Mouse (Mus musculus) thymus, postnatal 10 days (tissue): ENCODE measurements around the gene Thy1.
A peak's percentile ranks its signal among the peaks of the same experiment; 100 is the strongest.

Experiments
- DNase-seq, 2 experiments: peaks; one replicate each; pipeline ENCODE4 v3.0.0; 2021; ENCODE audit warnings: low spot score in 2 of 2

Thy1 gene

GRCm38 (mm10) chr9:44067241-44067959 lies 24.2 kb downstream of the Thy1 start:
- DNase-seq: peak; percentile 64 to 69

DNA sequence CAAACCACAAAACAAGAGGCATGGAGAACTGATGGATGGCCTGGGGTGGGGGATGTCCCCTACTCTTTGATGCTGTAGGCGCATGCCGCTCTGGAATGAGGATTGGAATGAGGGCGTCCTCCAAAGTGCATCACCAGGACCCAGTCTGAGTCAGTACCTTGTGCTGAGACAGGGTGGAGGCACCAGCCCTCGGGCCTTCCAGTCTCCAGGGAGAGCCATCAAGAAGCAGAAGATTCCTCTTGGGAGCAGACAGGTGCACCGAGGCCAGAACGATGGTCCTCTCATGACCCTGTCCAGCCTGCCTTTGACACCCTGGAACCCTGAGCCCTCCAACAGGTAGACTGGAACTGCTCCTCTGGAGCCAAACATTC lies 24.8 kb downstream of the Thy1 start:
- DNase-seq: no peak

- no peak for DNase-seq
Measured at GRCm38 (mm10) chr9:44069252-44069651, 26.1 kb downstream of the Thy1 start.

- no peak for DNase-seq
Measured at GRCm38 (mm10) chr9:44070113-44070843, 27.1 kb downstream of the Thy1 start.

DNA sequence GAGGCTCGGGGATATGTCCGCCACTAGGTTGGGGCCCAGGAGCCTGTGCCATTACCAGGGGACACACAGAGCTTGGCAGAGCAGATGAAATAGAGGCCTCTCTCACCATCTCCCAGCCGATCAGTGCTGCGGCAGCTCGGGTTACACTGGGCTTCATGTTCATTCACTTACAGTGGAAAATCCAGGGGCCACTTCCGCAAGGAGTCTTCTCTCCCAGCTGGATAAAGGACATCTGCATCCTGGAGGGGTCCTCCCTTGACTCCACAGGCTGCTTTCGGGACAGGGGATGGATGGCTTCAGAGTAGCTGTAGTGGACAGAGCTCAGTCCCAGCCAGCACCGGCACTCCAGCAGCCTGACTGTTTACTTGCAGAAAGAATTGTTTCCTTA lies 27.7 kb downstream of the Thy1 start:
- DNase-seq: no peak

DNA sequence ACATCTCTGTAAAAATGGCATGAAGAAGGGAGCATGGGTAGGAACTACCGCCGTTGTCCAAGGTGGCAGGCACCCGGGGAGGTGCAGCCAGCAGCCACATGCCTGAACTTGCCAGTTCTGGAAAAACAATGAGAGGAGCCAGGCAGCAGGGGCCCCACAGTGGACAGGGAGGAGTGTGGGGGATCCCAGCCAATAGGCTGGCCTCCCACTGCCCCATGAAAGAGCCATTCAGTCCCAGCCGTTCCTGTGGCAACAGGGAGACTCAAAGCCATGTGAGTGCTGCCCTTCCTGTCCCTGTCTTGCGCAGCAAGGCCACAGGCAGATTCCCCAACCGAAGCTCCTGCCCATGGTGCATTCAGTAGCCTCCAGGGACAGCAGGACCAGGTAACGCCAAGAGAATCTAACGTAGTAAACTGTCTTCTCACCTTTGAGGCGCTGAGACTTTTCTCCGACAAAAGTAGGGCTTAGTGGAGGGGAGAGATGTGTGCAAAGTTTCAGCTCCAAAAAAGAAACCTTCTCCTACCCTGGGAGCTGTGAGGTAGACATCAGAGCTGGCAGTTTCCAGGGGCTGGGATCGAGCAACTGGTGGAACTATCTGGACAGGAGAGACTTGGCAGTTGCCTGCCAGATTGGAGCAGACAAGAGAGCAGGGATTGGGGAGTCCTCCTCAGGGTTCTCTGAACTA lies 28.9 kb downstream of the Thy1 start:
- DNase-seq: no peak

- no peak for DNase-seq
Measured at GRCm38 (mm10) chr9:44072599-44072915, 29.4 kb downstream of the Thy1 start.

DNA sequence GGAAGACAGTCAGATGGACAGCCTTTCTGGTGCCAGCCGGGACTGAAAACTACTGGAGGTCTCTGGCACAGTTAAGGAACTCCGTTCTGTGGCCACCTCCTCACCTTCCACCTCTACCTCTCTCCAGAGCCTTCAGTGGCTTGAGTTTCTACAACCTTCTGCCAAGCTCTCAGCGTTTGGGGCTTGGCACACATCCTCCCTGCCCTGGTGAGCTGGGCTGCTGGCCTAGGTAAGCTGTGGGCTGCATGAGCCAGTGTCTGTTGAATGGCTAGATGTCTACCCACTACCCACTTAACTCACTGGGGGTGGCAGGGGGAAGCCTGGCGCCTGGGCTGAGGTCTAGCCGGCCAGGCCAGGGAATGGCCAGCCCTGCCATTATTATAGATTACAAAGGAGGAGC lies 29.9 kb downstream of the Thy1 start:
- no peak for DNase-seq

DNA sequence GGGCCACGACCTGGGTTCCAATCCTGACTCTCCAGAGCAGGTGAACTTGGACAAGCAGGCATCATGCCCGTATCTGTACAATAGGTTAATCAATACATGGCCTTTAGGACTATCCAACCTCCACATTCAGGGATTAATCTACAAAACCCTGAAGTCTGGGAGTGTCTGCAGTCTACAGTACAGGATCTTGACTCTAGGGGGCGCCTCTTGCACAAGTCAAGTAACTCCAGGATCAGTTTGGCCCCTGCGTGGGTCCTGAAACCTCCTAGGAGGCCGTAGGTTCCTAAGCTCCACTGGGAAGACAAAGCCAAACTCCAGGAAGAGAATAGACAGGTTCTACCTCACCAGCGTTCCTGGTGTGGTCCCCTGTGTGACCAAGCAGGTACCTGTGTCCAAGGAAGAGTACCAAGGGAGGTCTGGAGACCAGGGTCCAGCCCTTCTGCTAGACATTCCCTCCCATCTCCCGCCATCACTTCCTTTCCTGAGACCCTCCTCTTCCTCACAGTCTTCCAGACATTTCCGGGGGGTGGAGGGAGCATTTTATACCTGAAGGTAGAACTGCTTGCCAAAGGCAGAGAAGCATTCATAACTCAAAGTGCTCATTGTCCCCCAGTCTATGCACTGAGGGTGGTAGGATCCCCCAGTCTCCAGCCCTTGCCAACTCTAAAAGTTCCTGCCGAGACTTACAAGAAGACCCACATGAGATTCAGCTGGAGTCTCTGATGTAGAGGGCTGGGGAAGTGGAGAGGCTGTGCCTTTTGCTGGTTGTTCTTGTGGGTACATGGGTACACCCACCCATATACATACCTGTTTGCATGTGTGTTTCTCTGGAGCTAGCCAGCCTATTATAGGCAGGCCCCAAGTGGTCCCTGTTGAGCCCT lies 31.5 kb downstream of the Thy1 start:
- peak in 1 of 2 experiments; percentile 55 for DNase-seq

DNA sequence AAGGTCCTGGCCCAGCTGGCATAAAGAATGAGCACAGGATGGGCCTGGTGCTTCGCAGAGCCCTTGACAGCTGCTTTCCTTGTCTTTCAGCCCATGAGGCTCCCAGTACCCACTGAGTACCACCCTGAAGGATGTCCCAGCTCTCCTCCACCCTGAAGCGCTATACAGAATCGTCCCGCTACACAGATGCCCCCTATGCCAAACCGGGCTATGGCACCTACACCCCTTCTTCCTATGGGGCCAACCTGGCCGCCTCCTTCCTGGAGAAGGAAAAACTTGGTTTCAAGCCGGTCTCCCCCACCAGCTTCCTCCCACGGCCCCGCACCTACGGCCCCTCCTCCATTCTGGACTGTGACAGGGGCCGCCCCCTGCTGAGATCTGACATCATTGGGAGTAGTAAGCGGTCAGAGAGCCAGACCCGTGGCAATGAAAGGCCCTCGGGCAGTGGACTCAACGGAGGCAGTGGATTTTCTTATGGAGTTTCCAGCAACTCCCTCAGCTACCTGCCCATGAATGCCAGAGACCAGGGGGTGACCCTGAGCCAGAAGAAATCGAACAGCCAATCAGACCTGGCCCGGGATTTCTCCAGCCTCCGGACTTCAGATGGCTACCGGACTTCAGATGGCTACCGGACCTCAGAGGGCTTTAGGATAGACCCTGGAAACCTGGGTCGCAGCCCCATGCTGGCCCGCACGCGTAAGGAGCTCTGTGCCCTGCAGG lies 32.3 kb downstream of the Thy1 start:
- DNase-seq: no peak

- DNase-seq: no peak
Measured at GRCm38 (mm10) chr9:44075996-44076763, 33.0 kb downstream of the Thy1 start.

GRCm38 (mm10) chr9:44076764-44077120 lies 33.6 kb downstream of the Thy1 start:
- peak; percentile 37 to 59 for DNase-seq

DNA sequence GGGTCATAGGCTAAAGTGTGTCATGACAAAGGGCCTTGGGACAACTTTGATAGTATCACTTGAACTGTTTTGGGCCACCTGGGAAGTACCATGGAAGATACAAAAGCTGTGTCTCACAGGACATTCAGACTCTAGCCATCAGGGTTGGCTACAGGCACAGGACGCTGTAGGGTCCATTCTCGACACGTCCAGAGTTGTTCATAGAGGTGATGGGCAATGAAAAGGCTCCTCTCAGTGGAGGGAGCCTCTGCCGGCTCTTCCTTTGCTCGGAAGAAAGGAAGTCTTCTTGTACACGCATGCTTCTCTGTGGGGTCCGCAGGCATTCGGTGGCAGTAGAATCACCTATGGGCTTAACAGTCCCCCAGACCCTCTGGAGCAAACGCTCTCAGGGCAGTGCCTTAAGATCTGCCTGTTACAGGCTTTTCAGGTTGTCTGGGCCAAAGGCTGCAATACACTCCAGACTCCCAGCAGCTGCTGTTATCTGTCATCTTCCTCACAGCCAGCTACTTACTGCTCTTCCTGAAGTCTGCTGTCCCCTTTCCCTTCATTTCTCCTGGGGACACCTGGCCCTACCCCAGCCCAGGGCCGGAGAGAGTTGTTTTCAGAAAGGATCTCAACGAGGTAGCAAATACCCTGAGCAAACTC lies 34.2 kb downstream of the Thy1 start:
- DNase-seq: no peak

DNA sequence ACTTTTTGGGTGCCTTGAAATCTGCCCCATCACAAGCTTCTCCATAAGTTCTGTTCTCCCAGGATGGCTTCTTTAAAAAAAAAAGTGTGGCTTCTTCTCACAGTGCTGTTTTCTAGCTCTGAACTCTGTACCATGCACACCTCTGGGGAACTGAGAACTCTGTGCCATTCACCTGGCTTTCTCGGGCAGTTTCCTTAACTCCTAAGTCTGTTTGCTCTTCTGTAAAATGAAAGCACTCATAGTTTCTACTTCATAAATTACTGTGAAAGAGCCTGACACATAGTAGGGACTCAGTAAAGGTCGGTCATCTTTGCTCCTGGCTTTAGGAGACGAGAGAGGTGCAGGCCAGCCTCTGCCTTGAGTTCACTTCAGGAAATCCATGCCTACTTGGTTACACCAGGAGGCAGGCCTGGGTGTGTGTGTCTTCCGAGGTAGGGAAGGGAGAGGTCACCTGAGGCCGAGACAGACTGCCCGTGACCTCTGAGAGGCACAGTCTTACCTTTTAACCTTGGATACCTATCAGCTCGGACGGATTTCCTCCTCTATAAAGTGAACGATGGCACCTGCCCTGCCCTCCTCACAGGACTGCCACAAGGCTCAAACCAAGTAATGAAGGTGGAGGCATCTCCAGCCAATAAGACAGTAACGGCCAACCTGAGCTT lies 35.1 kb downstream of the Thy1 start:
- no peak for DNase-seq

DNA sequence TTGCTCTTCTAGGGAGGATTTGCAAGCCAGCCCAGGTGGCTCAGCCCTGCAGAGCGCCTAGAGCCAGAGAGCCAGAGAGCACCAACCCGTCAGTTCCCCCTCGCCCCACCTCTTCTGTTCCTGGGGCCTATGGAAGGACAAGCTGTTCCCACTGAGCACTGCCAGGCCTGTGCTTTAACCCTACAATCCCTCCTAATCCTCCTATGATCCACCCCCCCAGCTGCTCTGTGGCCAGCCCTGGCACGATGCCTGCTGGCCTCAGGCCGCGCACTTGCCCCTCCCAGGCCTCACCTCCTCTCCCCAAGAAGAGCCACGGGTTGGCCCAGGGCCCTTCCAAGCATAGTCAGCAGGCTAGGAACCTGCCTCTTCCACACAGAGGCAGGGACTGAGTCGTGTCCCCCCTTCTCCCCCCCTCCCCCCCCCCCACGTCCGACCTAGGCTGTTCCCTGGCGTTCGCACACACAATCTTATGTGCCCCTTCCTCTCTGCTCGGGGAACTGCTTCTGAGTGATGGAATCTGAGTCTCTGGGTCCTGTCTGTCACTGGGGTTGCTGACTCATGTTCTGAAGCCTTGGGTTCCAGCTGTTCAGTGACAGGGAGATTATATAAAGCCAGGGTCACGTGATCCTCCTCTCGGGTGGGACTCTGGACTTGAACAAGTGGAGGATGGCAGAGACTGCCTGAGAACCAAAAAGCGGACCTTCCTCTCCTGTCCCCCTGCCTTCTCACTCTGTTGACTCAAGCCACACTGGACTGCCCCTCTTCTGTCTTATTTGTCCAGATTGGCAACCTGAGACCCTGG lies 36.0 kb downstream of the Thy1 start:
- DNase-seq: no peak

DNA sequence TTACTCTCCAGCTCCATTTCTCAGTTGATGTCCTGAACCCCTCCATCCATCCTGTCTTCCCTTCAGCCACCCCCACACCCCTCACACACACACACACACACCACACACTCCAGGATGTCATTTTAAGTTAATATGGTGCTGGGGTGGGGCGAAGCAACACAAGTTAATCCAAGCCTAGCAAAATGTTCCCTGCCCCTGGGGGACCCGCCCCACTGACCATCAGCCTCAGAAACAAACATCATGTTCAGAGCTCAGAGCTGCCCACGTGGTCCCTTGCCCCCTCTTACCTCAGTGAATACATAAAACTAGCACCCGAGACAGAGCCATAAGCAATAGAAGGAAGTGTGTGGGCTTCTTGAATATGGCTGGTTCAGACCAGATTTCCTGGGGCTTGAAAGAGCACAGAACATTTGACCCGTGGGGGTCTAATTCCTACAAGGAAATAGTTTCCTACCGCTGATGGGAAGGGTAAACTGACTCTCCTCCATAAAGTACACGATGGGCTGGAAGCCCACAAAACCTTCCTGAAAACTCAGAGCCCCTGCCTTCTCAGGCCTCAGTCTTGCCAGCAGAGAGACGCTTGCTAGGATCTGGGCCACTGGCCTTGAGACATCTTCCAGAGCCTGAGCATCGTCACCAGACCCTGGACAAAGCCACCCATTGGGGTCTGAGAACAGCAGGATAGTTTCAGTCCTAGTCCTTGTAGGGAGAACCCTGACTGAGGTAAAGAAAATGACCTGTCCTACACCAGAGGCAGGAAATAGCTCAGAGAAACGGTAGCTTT lies 37.0 kb downstream of the Thy1 start:
- DNase-seq: no peak

- DNase-seq: no peak
Measured at GRCm38 (mm10) chr9:44080953-44081352, 37.8 kb downstream of the Thy1 start.

DNA sequence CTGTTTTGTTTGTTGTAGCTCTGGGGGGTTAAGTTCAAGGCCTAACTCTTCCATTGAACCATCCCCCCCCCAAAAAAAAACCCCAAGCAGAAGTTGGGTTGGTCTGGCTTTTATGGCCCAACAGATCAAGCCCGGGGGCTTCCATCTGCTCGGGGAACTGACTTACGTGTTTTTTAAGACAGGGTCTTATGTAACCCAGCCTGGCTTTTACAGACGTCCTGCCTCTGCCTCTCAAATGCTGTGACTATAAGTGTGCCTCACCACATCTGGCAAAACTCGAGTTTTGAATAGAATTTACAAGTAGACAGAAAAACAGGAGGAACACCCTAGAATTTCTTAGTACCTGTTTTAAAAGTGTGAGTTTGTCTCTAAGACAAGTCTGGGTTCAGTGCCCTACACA lies 38.4 kb downstream of the Thy1 start:
- DNase-seq: no peak
